Mouse (Mus musculus) adipocyte (in vitro differentiated cells): ENCODE measurements around the gene Dynll2.

ENCODE experiments used
- DNase-seq: peaks from one replicate; pipeline ENCODE4 v3.0.0-alpha.2; 2016; ENCODE audit warnings: low spot score

Gene Dynll2

DNA sequence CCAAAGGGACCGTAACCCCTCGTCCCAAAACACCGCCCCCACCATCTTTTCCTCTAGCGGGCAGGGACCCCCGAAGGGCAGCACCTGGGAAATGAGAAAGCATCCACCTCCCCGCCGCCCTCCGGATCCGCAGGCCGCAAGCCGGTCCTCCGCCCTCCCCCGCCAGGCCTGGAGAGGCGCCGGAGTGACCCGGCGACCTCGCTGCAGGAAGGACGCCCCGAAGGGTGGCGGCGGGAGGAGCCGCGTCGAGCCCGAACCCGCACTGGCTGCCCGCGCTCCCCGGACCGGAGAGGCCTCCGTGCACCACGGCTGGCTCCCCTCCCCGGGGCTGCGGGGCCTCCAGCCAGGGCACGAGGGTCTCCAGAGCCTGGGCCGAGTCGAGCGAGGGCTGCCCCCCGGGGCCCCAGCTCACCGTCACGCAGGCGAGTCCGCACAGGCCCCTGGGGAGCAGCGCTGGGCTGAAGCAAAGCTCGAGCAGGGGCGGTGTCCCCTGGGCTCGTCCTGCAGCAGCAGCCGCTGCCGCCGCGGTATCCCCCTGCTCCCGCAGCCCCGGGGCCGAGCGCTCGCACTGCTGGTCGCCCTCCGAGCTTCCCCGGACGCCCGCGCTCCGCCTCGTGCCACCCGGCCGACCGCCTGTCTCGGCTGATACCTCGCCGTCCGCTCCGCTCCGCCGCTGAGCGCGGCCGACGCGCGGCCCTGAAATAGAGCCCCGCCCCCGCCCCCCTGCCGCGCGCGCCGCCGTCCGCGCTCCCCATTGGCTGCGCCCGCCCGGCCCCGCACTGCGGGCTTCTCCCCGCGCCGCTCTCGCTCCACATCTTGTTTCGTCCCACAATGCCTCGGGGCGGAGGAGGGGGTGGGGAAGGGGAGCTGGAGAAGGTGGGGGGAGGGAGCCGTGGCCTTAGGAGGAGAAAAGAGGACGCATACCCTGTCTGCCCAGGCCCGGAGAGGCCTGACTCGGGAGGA lies at the start of gene Dynll2:
Dynll2 (minus strand) TSS at position 703 of the 963 bp plus-strand sequence.
- DNase-seq: peak; percentile 92

- no peak for DNase-seq
Observed at GRCm38 (mm10) chr11:88036761-88037251, 49.5 kb upstream of the Dynll2 start.

DNA sequence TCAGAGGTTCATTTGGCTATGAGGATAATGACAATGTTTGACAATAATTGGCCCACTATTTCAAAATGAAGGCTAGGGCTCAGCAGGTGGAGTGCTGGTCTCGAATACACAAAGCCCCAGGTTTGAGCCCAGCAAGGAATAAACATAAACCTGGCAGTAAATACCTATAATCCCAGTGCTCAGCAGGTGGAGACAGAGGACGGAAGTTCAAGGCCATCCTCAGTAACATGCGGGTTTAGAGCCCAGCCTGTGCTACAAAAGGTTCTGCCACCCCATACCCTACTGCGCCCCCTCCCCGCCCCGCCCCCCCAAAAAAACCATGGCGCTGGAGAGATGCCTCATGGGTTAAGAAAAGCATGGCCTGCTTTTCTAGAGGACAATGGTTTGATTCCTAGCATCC lies 48.6 kb upstream of the Dynll2 start:
- no peak for DNase-seq

DNA sequence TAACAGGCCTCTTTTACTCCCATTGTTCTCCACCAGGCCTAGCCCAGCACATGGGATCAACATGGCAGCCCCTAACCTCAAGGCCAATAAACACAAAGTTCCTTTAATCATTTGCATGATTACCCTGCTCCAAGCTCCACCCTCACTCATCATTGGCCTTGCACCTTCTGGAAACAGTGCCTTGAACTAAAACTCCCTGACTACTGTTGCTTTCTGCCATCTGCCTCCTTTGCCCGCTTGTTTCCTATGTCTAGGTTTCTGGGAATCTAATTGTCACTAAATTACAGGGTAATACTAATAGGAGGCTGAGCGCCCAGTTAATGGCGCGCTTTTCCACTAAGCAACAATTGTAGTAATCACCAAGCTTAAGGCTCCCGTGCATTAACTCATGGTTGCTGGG lies 44.4 kb upstream of the Dynll2 start:
- no peak for DNase-seq

DNA sequence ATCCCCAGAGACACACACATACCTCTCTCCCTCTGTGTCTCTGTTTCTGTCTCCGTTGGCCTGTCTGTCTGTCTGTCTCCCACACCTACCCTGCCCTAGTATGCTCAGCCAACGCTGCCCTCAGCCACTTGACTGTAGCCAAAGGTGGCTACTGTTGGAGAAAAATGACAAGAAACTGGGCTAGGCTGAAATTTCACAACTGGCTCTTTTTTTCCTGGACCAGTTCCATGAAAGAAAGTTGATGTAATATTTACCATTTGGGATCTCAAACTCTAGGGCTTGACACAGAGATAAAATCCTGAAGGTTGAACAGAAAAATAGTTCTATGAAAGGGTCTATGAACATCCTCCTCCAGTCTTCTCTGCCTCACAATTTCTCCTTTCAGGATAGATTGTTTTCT lies 43.5 kb upstream of the Dynll2 start:
- peak; percentile 87 for DNase-seq

DNA sequence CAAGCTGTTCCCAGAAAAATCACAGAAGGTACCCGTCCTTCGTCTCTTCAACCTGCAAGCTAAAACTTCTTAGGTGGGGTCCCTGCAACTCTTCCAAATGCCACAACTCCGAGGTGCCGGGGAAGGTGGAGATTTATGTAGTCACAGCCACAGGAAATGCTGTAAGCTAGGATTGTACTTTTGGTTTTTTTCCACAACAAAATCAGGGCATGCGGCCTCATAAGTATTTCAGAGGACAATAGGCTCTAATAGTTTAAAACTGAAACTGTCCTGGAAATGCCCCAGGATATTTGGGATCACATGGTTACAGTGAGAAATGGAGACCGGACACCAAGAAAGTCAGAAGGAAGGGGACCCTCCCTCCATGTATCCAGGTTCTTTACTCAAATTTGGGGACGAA lies 42.9 kb upstream of the Dynll2 start:
- peak; percentile 57 for DNase-seq

DNA sequence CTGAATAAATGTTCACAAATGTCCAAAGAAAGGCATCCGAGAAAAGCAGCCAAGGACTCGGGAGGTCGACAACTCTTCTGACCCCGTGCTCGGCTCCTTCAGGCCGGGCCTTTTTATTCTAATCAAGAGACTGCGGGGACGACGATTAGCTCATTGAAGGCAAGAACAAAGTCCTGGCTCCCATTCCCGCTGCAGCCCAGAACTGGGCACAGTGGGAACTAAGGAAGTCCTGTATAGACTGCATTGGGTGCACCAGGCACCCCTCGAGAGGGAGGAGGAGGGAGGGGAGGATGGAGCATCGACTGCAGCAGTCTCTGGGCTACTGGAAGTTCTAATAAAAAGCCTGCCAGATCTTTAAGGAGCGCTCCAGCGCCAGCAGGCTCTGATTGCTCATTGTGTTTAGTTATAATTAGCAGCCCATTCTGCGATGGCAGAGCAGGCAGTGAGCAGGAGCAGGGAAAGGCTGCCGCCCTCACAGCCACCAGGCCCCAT lies 40.9 kb upstream of the Dynll2 start:
- no peak for DNase-seq

DNA sequence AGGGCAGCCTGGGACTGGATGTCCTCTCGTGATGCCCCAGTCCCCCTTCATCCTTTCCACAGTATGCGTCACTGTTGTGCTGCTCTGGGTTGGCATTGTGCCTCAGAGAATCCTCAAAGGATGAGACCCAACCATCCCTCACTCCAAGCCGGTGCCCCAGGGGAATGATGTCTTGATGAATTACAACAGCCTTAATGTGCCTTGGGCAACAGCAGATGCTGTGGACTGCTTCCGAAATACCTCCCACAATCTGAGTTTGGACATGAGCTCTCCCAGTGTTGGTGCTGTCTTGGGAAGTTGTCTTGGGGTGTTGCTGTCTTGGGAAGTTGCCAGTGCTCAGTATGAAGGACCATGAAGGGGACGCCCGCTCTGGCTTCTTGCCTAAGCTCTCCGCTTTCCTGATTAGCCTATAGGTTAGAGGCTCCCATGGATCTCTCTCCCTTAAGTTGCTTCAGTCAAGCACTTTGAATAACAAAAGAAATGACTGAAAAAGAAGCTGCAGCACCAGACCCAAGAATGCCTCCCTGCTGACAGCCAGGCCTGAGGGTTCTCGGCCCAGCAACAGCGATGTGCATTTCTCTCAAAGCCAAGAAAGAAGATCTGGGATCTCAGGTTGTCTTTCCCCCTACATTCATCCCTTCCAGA lies 40.2 kb upstream of the Dynll2 start:
- DNase-seq: peak; percentile 58

- peak; percentile 85 for DNase-seq
Observed at GRCm38 (mm10) chr11:88023933-88024332, 36.6 kb upstream of the Dynll2 start.

GRCm38 (mm10) chr11:88015795-88016194 lies 28.5 kb upstream of the Dynll2 start:
- no peak for DNase-seq

- no peak for DNase-seq
Observed at GRCm38 (mm10) chr11:88015161-88015560, 27.8 kb upstream of the Dynll2 start.

DNA sequence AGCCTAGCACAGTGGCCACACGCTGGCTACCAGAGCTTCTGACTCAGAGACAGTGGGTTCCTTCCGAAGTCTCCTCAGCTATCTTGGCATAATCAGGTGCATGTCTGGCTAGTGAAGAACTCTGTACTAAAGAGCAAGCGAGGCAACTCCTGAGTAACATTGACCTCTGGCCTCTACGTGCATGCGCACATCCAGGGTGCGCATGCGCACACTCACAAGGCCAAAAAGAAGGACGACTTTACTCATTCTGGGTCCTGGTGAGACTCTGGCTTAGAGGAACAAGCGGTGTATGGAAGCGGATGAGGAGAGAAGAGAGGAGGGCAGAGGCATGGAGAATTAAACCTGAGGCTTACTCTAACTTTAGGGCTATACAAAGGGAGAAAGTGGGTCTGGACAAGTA lies 26.3 kb upstream of the Dynll2 start:
- no peak for DNase-seq

DNA sequence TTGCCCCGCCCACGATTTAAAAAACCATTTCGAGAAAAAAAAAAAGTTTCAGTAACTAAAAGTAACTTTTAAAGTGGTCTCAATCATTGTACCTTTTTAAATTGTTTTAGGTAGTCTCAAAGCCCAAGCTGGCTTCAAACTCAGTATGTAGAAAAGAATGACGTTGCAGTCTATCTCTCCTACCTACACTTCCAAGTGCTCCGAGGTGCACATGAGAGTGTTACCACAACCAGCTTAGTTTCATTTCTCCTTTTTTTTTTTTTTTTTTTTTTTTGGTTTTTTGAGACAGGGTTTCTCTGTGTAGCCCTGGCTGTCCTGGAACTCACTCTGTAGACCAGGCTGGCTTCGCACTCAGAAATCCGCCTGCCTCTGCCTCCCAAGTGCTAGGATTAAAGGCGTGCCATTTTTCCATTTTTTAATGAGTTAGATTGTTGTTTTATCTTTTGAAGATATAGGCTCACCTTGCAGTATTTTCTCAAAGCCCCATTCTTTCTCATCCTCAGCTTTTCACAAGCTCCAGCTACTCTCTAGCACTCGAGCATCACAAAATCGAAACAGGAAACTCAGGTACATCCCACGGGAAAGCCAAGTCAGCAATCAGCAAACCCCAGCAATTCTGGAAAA lies 25.4 kb upstream of the Dynll2 start:
- no peak for DNase-seq

GRCm38 (mm10) chr11:88011914-88012419 lies 24.6 kb upstream of the Dynll2 start:
- no peak for DNase-seq

GRCm38 (mm10) chr11:88011208-88011913 lies 24.0 kb upstream of the Dynll2 start:
- no peak for DNase-seq

GRCm38 (mm10) chr11:88009542-88010190 lies 22.3 kb upstream of the Dynll2 start:
- DNase-seq: no peak

- DNase-seq: no peak
Observed at GRCm38 (mm10) chr11:88008641-88009040, 21.3 kb upstream of the Dynll2 start.

- no peak for DNase-seq
Observed at GRCm38 (mm10) chr11:88004123-88004522, 16.8 kb upstream of the Dynll2 start.

- no peak for DNase-seq
Observed at GRCm38 (mm10) chr11:88002738-88003137, 15.4 kb upstream of the Dynll2 start.

DNA sequence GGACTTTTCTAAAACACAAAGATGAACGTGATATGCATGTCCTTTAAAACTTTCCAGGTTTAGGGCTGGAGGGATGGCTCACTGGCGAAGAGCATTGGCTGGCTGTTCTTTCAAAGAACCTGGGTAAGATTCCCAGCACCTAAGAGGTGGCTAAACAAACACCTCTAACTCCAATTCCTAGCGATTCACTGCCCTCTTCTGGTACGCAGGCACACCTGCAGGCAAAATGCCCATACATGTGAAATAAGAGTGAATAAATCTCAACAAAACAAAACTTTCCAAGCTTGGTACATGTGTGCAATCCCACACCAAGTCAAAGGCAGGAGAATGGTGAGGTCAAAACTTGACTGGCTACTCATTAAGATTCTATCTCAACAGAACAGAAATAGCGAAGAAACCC lies 12.4 kb upstream of the Dynll2 start:
- DNase-seq: no peak

GRCm38 (mm10) chr11:87991806-87992205 lies 4.5 kb upstream of the Dynll2 start:
- DNase-seq: peak; percentile 75
